Mouse (Mus musculus): ENCODE measurements at regions not wholly inside any gene's neighbourhood (a gene's known extent, or its start where the extent isn't known, plus 50 kb on each side); places are given as distances from the start of the nearest gene placed in this dataset.

GRCm38 (mm10) chr16:50852081-50852480 is 261.1 kb upstream of the Ccdc54 start:
- no peak for DNase-seq (ENCODE audit: low read depth)

GRCm38 (mm10) chr16:50847693-50848092 is 256.7 kb upstream of the Ccdc54 start:
- no peak for DNase-seq (ENCODE audit: low read depth)

- DNase-seq (ENCODE audit: low read depth) = no peak
Measured at GRCm38 (mm10) chr16:50846505-50846904, 255.6 kb upstream of the Ccdc54 start.

- peak; percentile 56 for DNase-seq (ENCODE audit: low read depth)
Measured at GRCm38 (mm10) chr16:50841677-50842580, 251.0 kb upstream of the Ccdc54 start.

GRCm38 (mm10) chr16:50841205-50841604 is 250.3 kb upstream of the Ccdc54 start:
- DNase-seq (ENCODE audit: low read depth) = no peak

GRCm38 (mm10) chr16:50839665-50840064 is 248.7 kb upstream of the Ccdc54 start:
- no peak for DNase-seq (ENCODE audit: low read depth)

- DNase-seq (ENCODE audit: low read depth) = no peak
Measured at GRCm38 (mm10) chr16:50837416-50837815, 246.5 kb upstream of the Ccdc54 start.

GRCm38 (mm10) chr16:50836457-50836856 is 245.5 kb upstream of the Ccdc54 start:
- DNase-seq (ENCODE audit: low read depth) = no peak

GRCm38 (mm10) chr16:50833357-50833756 is 242.4 kb upstream of the Ccdc54 start:
- DNase-seq (ENCODE audit: low read depth) = no peak

GRCm38 (mm10) chr16:50822352-50822751 is 231.4 kb upstream of the Ccdc54 start:
- DNase-seq (ENCODE audit: low read depth) = no peak

GRCm38 (mm10) chr16:50814626-50815025 is 223.7 kb upstream of the Ccdc54 start:
- no peak for DNase-seq (ENCODE audit: low read depth)

GRCm38 (mm10) chr16:50799145-50799794 is 208.3 kb upstream of the Ccdc54 start:
- DNase-seq (ENCODE audit: low read depth) = peak; percentile 24

GRCm38 (mm10) chr16:50798095-50798494 is 207.1 kb upstream of the Ccdc54 start:
- DNase-seq (ENCODE audit: low read depth) = no peak

GRCm38 (mm10) chr16:50792960-50793359 is 202.0 kb upstream of the Ccdc54 start:
- DNase-seq (ENCODE audit: low read depth) = no peak

GRCm38 (mm10) chr16:50792506-50792905 is 201.6 kb upstream of the Ccdc54 start:
- DNase-seq (ENCODE audit: low read depth) = no peak

GRCm38 (mm10) chr16:50788702-50789101 is 197.7 kb upstream of the Ccdc54 start:
- DNase-seq (ENCODE audit: low read depth) = no peak

- DNase-seq (ENCODE audit: low read depth) = no peak
Measured at GRCm38 (mm10) chr16:50786199-50786598, 195.2 kb upstream of the Ccdc54 start.

- no peak for DNase-seq (ENCODE audit: low read depth)
Measured at GRCm38 (mm10) chr16:50785384-50785783, 194.4 kb upstream of the Ccdc54 start.

GRCm38 (mm10) chr16:50784651-50785228 is 193.8 kb upstream of the Ccdc54 start:
- DNase-seq (ENCODE audit: low read depth) = no peak

- no peak for DNase-seq (ENCODE audit: low read depth)
Measured at GRCm38 (mm10) chr16:50783784-50784650, 193.1 kb upstream of the Ccdc54 start.

- DNase-seq (ENCODE audit: low read depth) = no peak
Measured at GRCm38 (mm10) chr16:50783240-50783639, 192.3 kb upstream of the Ccdc54 start.

Data from induced T-regulatory cell, adult 2 months (primary cell).